Mouse (Mus musculus): ENCODE data around the gene Prr27.

Gene Prr27

DNA sequence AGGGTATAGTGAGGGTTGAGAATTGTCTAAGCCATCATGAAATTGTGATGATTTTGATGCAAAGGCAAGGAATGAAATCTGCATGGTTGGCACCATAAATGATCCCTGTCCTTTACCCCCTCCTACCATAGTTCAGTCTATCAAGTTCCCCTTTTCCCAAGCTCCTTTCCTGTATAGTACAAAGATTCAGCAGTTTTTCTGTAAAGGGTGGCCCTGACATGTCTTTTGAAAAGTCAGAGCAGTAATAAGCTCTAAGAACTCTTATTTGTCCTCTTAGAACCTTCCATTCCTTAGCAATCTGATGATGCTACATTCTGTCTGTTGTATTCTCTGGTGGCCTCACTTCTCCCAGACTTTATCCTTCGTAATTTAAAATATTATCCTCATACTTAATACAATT is at the start of gene Prr27:
Gene Prr27 (plus strand): TSS at position 301 of the 400 bp plus-strand sequence.
- DNase-seq: no peak

GRCm38 (mm10) chr5:87782731-87783130 is 42.8 kb upstream of the Prr27 start:
- no peak for DNase-seq

- no peak for DNase-seq
These were observed 17.7 kb upstream of the Prr27 start, which contains the start of gene Csn1s2b for GRCm38 (mm10) chr5:87807782-87808181. TSS of gene Csn1s2b (plus strand) at chr5:87808082.

GRCm38 (mm10) chr5:87809253-87809652 is 16.2 kb upstream of the Prr27 start:
- DNase-seq: no peak

DNA sequence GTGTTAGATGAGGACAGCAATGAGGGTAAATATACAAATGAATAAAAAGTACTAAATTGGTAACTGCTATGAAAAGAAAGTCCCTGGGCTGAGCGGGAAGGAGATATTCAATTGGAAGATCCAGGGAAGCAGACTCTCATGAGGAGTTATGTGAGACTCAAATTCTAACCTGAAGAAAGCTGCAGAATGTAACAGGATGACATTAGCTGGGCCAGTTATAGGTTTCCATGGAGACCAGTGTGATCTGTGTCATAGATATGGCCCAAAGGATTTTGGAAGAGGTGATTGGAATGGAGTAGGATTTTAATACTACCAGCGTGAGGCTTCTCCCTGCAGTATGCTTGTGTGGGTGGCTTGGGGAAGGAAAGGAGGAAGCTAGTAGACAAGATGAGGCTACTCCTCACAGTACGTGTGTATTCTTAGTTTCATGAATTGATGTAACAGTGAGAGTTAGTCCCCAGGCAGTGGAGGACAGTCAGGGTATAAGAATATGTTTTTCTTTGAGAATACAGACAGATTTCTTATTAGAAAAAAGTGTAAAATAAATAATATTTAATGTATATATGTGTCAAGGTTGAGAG is 29.7 kb downstream of the Prr27 start:
- no peak for DNase-seq

GRCm38 (mm10) chr5:87870084-87870483 is 44.6 kb downstream of the Prr27 start:
- no peak for DNase-seq

DNA sequence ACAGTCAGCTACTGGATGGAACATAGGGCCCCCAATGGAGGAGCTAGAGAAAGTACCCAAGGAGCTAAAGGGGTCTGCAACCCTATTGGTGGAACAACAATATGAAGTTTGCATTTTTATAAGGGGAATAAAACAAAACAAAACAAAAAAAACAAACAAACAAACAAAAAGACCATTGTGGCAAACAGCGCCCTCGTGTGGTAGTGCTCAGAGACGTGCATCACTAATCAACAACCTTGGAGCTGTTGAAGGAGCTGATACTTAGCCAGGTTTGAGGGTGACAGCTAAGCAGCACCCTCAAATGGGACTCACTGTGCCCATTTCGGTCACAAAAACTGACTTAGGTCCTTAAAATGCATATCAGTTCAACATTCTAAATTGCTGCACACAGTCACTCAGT is 45.9 kb downstream of the Prr27 start:
- no peak for DNase-seq

DNA sequence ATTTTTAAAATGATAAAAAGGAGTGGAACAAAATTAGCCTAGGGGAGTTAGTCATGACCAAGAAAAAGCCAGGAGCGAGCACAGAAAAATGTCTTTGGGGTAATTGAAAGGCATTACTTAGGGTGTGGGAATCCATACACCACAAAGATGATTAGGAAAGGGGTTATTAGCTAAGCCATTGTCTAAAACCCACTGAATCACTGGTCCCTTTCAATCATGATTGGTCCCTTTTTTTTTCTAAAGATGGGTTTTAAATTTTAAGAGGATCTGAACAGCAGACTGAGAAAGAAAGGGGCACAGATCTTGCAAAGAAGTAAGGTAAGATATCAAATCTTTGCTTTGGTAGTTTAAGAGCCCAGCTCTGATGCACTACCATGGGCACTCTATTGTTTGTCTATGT is 59.2 kb downstream of the Prr27 start, which contains the start of gene Odam:
Gene Odam (plus strand): TSS at position 301 of the 400 bp plus-strand sequence.
- DNase-seq: no peak
